Mouse (Mus musculus): ENCODE measurements around the gene Dzip3. TPM values are rescaled to one million over a fixed set of nuclear protein-coding genes. Genes with fewer than 3 reads are reported as not detected.

The Dzip3 gene
- polyA plus RNA-seq, 1 experiment from 2014 or later = 54.3 TPM

DNA sequence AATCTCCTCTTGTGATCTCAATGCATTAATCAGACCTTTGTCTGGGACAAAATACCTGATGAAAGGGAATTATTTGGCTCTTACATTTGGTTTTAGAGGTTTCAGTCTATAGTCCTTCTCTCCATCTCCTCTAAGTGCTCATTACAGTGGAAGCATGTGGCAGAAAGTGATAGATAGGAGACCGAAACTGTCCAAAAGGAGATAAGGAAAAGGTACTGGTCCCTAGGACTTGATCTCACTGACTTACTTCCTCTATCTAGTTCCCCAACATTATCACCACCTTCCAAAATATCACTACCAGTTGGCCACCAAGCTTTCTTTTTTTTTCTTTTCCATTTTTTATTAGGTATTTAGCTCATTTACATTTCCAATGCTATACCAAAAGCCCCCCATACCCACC lies 82.8 kb downstream of the Dzip3 start:
- Histone ChIP-seq H3K4me1 (replicated peaks; ENCODE audit: control insufficient read depth, insufficient read depth, low read length) (no peaks in the 10 kb centered on the region), H3K9ac (ENCODE audit: low read length) (no peak overlapping the region), H3K27ac (ENCODE audit: low read depth, low read length) (no peak overlapping the region), H3K36me3 (ENCODE audit: control insufficient read depth, insufficient read depth, low read length) (no peaks in the 10 kb centered on the region), H3K4me3 (ENCODE audit: low read depth, low read length) (no peak overlapping the region), H3K4me2 (ENCODE audit: low read depth, low read length, severe bottlenecking) (no peak overlapping the region), H3K9me3 (ENCODE audit: control insufficient read depth, low read length) (no peaks in the 10 kb centered on the region), H3K27me3 (ENCODE audit: control insufficient read depth, insufficient read depth, low read length) (no peaks in the 10 kb centered on the region)
- no peak for ATAC-seq (replicated peaks; ENCODE audit: low FRiP score)
- WGBS = 100% methylated on average over 1 of the region's 1 CpGs
- DNase-seq (ENCODE audit: low spot score) = no peak

GRCm38 (mm10) chr16:48899868-48900267 lies 94.1 kb downstream of the Dzip3 start:
- ATAC-seq (replicated peaks; ENCODE audit: low FRiP score) (no peak), DNase-seq (ENCODE audit: low spot score) (no peak)
- Histone ChIP-seq H3K4me3 (ENCODE audit: low read depth, low read length) (no peak overlapping the region), H3K27ac (ENCODE audit: low read depth, low read length) (no peak overlapping the region), H3K27me3 (ENCODE audit: control insufficient read depth, insufficient read depth, low read length) (no peaks in the 10 kb centered on the region), H3K9ac (ENCODE audit: low read length) (no peak overlapping the region), H3K4me1 (replicated peaks; ENCODE audit: control insufficient read depth, insufficient read depth, low read length) (no peaks in the 10 kb centered on the region), H3K36me3 (ENCODE audit: control insufficient read depth, insufficient read depth, low read length) (no peaks in the 10 kb centered on the region), H3K9me3 (ENCODE audit: control insufficient read depth, low read length) (no peaks in the 10 kb centered on the region), H3K4me2 (ENCODE audit: low read depth, low read length, severe bottlenecking) (no peak overlapping the region)
- 77% methylated on average over 1 of the region's 1 CpGs for WGBS

GRCm38 (mm10) chr16:48890733-48891132 lies 103.2 kb downstream of the Dzip3 start:
- Histone ChIP-seq H3K36me3 (ENCODE audit: control insufficient read depth, insufficient read depth, low read length) (no peaks in the 10 kb centered on the region), H3K9me3 (ENCODE audit: control insufficient read depth, low read length) (no peaks in the 10 kb centered on the region), H3K4me2 (ENCODE audit: low read depth, low read length, severe bottlenecking) (no peak overlapping the region), H3K27me3 (ENCODE audit: control insufficient read depth, insufficient read depth, low read length) (no peaks in the 10 kb centered on the region), H3K9ac (ENCODE audit: low read length) (no peak overlapping the region), H3K4me1 (replicated peaks; ENCODE audit: control insufficient read depth, insufficient read depth, low read length) (no peaks in the 10 kb centered on the region), H3K27ac (ENCODE audit: low read depth, low read length) (no peak overlapping the region), H3K4me3 (ENCODE audit: low read depth, low read length) (no peak overlapping the region)
- no peak for DNase-seq (ENCODE audit: low spot score)
- WGBS = 78% methylated on average over 2 of the region's 2 CpGs
- no peak for ATAC-seq (replicated peaks; ENCODE audit: low FRiP score)

Other genes with a start within 250 kb of the Dzip3 start
- gene Trat1, start 222.1 kb downstream of the Dzip3 start, polyA plus RNA-seq (2014; fragmentation: Nextera tagmentation; extraction: Ambion mirVana) = not detected in 2 replicates
- gene Retnlb, start 177.3 kb downstream of the Dzip3 start, polyA plus RNA-seq (2014; fragmentation: Nextera tagmentation; extraction: Ambion mirVana) = not detected in 2 replicates
- gene Retnla, start 151.6 kb downstream of the Dzip3 start, polyA plus RNA-seq (2014; fragmentation: Nextera tagmentation; extraction: Ambion mirVana) = not detected in 2 replicates
- gene Retnlg, start 121.5 kb downstream of the Dzip3 start, polyA plus RNA-seq (2014; fragmentation: Nextera tagmentation; extraction: Ambion mirVana) = not detected in 2 replicates
- gene Cip2a, start within 50 bp of the Dzip3 start, polyA plus RNA-seq (2014; fragmentation: Nextera tagmentation; extraction: Ambion mirVana) = 54.7 and 57.8 TPM in 2 replicates
- 0.05 TPM in 2 replicates for gene Myh15, start 63.3 kb upstream of the Dzip3 start, polyA plus RNA-seq (2014; fragmentation: Nextera tagmentation; extraction: Ambion mirVana)

Data from forebrain, embryonic 11.5 days (tissue).